Mouse (Mus musculus): ENCODE data around the gene Map3k15. TPM values are rescaled to one million over a fixed set of nuclear protein-coding genes. Genes with fewer than 3 reads are reported as not detected.
A peak's percentile ranks its signal among the peaks of the same experiment; 100 is the strongest.

Map3k15 gene
- polyA plus RNA-seq, 1 experiment from 2014 or later, result 2.2 TPM

DNA sequence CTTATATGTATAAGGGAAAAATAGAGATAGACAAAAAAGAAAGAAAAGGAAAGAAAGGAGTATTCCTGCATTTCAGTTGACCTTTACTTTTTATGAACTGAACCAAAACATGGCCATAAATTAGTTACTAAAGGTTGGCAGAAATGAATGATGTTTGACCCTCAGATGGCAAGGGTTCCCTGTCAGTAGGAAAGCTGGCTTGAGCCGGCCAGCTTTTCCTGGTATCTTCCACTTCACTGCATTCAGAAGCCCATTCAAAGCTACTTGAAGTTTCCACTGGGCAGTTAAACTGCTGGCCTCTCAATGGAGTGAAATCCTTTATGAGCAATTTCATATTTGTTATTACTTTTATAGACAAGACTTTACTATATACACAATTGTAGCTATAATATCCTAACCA is 65.1 kb downstream of the Map3k15 start:
- Histone ChIP-seq H3K36me3 (ENCODE audit: inconsistent target) (no peaks in the 10 kb centered on the region), H3K79me2 (ENCODE audit: inconsistent target) (no peaks in the 10 kb centered on the region), H3K27ac (no peak overlapping the region), H3K4me3 (ENCODE audit: inconsistent target) (no peak overlapping the region)
- 89% methylated on average over 1 of the region's 1 CpGs for WGBS (ENCODE audit: missing documents)

DNA sequence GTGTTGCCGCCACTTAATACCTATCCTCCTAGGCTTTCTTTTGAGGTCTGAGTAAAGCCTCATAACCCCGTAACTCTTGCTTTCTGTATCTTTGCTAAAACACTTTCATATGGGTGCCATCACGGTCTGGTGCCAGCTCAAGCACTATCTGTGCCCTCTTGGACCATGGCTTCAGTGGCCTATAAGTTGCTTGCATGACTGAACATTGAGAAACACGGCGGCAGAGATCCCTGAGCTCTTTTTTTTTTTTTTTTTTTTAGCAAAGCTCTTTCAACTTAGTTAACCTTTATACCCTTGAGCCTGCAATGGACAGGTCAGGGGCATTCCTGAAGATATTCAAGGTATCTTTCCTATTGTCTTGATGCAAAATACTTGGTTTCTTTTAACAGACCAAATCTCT is 66.4 kb downstream of the Map3k15 start:
- H3K79me2 ChIP-seq (ENCODE audit: inconsistent target), result no peaks in the 10 kb centered on the region
- no peak overlapping the region for H3K27ac ChIP-seq
- no peak overlapping the region for H3K4me3 ChIP-seq (ENCODE audit: inconsistent target)
- WGBS (ENCODE audit: missing documents), result 88% methylated on average over 5 of the region's 5 CpGs
- no peaks in the 10 kb centered on the region for H3K36me3 ChIP-seq (ENCODE audit: inconsistent target)

DNA sequence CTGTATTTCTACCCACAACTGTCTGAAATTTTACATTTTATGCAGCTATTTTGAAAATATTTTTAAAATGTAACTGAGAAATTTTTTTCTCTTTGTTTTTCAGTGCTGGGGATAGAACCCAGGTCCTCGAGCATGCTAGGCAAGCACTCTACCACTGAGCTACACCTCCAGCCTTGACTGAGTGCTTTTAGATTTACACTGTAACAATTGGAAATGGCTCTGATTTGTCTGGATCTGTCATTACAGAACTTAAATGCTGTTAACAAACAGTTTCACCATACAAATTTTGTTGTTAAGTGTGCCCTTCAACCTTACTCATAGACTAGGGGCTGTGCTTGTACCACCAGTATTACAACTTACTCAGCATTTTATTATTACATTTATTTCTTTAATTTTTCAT is 103.7 kb downstream of the Map3k15 start:
- WGBS (ENCODE audit: missing documents), result 80% methylated on average over 1 of the region's 1 CpGs
- no peak overlapping the region for H3K4me3 ChIP-seq (ENCODE audit: inconsistent target)
- H3K27ac ChIP-seq, result no peak overlapping the region
- no peaks in the 10 kb centered on the region for H3K36me3 ChIP-seq (ENCODE audit: inconsistent target)
- H3K79me2 ChIP-seq (ENCODE audit: inconsistent target), result no peaks in the 10 kb centered on the region

DNA sequence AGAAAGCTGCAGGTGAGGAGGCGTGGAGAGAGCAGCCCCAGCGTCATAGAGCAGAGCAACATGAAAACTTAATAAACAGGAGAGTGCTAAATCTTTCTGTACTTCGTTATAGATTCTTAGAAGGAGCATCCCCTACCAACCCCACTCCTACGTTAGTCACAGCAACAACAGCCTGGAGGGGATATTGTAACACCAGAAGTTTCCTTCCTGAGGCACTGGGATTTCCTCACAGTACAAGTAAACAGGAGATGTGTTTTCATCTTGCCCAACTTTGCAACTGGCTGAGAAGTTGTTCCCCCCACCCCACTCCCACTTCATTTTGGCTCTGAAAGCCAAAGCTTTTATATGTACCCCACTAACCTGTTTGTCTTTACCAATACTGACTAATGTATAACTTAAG is 119.6 kb downstream of the Map3k15 start:
- no peak overlapping the region for H3K4me3 ChIP-seq (ENCODE audit: inconsistent target)
- H3K27ac ChIP-seq, result no peak overlapping the region
- no peaks in the 10 kb centered on the region for H3K79me2 ChIP-seq (ENCODE audit: inconsistent target)
- no peaks in the 10 kb centered on the region for H3K36me3 ChIP-seq (ENCODE audit: inconsistent target)
- 54% methylated on average over 4 of the region's 4 CpGs for WGBS (ENCODE audit: missing documents)

DNA sequence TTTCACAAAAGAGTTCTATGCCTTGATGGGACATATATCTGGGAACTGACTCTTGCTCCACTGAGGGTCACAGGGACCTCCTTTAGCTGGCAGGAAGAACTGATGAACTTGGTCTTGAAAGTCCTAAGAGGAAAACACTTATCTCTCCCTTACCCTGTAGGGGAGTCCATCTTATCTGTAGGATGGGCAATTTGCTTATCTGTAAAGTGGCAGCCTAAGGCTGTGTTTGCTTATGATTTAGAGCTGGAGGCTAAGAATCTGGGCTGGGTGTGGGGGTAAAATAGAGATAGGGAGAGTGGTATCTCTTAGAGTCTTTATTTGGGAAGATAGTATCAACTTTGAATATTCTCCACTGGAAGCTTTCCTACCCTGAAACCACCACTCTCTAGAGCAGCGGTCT is 125.5 kb downstream of the Map3k15 start:
- no peak overlapping the region for H3K27ac ChIP-seq
- H3K4me3 ChIP-seq (ENCODE audit: inconsistent target), result no peak overlapping the region
- no peaks in the 10 kb centered on the region for H3K79me2 ChIP-seq (ENCODE audit: inconsistent target)
- no peaks in the 10 kb centered on the region for H3K36me3 ChIP-seq (ENCODE audit: inconsistent target)
- WGBS (ENCODE audit: missing documents), result 100% methylated on average over 1 of the region's 1 CpGs

DNA sequence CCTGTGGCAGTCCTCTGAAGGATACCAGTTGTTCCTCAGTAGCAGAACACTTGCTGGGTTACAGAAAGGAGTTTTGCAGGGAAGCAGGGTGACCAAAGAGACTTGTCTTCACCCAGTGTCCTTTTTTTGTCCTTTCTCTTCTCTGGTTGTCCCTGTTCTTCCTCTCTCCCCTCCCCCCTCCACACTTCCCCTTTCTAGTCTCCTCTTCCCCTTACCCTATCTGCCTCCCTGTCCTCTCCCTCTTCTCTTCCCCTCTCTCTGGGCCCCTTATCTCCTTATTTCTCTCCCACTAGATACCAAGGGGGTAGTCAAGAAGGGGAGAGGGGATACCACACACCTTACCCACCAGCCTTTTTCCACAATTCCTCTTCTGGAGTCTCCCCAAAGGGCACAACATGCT is 127.8 kb downstream of the Map3k15 start:
- Histone ChIP-seq H3K27ac (peak overlapping the region; percentile 43), H3K79me2 (ENCODE audit: inconsistent target) (no peaks in the 10 kb centered on the region), H3K36me3 (ENCODE audit: inconsistent target) (no peaks in the 10 kb centered on the region), H3K4me3 (ENCODE audit: inconsistent target) (no peak overlapping the region)

DNA sequence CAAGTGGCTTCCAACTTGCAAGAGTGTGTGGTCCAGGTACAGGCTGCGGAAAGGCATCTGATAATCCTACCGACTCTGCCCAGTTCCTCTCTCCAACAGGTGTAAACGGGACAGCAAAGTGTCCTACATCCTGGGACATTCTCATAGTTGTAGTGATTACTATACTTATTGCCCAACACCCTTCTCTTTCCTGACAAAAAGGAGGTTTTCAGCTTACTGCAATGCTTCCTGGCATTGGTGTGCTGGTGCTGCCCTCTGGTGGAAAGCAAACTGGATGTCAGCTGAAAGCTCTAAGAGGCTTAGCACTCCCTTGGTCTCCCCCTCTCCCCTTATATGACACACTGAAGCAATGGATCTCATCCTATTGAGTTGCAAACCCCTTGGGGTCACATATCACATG is 128.4 kb downstream of the Map3k15 start:
- WGBS (ENCODE audit: missing documents), result 76% methylated on average over 3 of the region's 3 CpGs
- Histone ChIP-seq H3K36me3 (ENCODE audit: inconsistent target) (no peaks in the 10 kb centered on the region), H3K79me2 (ENCODE audit: inconsistent target) (no peaks in the 10 kb centered on the region), H3K27ac (peak overlapping the region; percentile 43), H3K4me3 (ENCODE audit: inconsistent target) (no peak overlapping the region)

DNA sequence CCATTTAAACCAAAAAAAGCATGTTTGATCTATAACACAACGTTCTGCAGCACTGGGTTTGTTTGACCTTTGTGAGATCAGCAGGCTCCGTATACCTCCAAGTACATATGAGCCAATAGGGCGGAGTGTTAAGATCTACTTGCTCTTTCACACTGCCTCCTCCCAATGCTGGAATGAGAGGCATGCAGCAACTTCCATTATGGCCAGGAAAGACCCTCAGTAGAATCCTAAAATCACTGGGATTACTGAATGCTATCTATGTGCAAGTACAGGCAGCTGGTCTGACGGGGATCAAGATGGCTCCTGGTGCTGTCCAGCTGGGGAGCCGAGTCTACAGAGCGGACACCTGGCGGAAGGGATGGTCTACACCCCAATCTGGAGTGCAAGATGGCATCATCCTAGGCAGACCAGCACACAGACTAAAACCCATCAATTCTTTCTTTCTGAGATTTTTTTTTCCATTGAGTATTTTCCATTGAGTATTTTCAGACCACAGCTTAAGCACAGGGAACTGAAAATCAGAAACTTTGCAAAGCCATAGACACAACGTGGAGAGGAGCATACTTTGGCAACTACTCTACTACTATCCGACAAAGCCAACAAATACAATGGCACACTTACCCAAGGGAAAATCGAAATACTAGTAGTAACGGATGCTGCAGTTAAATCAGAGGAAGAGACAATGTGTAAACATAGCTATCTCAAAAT is 146.1 kb downstream of the Map3k15 start:
- Histone ChIP-seq H3K36me3 (ENCODE audit: inconsistent target) (no peaks in the 10 kb centered on the region), H3K79me2 (ENCODE audit: inconsistent target) (peaks cover 47% of the 10 kb centered on the region), H3K4me3 (ENCODE audit: inconsistent target) (no peak overlapping the region), H3K27ac (no peak overlapping the region)
- 87% methylated on average over 11 of the region's 11 CpGs for WGBS (ENCODE audit: missing documents)

DNA sequence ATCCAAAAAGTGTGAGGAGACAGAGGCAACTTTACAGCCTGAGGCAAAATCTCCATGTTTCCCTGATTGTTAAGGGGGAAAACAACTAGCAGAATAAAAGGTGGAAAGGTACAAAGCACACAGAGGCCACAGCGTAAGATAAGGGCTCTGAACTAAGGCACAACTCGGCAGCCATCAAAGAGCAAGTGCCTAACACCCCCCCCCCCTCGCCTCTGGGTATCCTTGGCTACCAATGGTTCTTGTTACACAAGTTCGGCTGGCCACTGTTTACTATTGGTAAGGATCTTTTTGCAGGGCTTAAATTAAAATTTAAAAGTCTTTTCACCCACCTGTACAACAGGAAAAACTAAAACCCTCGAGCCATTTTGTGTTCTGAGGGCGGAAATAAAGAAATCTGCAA is 147.5 kb downstream of the Map3k15 start:
- Histone ChIP-seq H3K36me3 (ENCODE audit: inconsistent target) (no peaks in the 10 kb centered on the region), H3K4me3 (ENCODE audit: inconsistent target) (peak overlapping the region; percentile 52; the same call in 1 of the 2 replicates), H3K79me2 (ENCODE audit: inconsistent target) (peaks cover 47% of the 10 kb centered on the region), H3K27ac (no peak overlapping the region)
- 14% methylated on average over 1 of the region's 6 CpGs for WGBS (ENCODE audit: missing documents)

DNA sequence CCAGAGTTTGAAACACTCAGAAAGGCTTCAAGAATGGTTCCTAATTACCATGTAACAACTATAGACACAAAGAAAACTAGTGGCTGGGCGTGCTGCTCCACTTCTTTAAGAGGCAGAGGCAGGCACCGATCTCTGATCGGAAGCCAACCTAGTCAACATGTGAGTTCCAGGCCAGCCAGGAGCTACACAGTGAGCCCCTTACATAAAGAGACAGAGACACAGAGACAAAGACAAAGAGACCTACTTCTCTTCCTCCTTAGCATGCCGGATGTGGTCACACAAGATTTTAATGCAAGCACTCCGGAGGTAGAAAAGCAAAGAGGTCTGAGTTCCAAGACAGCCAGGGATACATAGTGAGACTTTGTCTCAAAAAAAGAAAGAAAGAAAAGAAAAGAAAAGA is 147.9 kb downstream of the Map3k15 start:
- Histone ChIP-seq H3K79me2 (ENCODE audit: inconsistent target) (peaks cover 47% of the 10 kb centered on the region), H3K4me3 (ENCODE audit: inconsistent target) (peak overlapping the region; percentile 52; the same call in 1 of the 2 replicates), H3K27ac (no peak overlapping the region), H3K36me3 (ENCODE audit: inconsistent target) (no peaks in the 10 kb centered on the region)
- WGBS (ENCODE audit: missing documents), result 19% methylated on average over 2 of the region's 5 CpGs

DNA sequence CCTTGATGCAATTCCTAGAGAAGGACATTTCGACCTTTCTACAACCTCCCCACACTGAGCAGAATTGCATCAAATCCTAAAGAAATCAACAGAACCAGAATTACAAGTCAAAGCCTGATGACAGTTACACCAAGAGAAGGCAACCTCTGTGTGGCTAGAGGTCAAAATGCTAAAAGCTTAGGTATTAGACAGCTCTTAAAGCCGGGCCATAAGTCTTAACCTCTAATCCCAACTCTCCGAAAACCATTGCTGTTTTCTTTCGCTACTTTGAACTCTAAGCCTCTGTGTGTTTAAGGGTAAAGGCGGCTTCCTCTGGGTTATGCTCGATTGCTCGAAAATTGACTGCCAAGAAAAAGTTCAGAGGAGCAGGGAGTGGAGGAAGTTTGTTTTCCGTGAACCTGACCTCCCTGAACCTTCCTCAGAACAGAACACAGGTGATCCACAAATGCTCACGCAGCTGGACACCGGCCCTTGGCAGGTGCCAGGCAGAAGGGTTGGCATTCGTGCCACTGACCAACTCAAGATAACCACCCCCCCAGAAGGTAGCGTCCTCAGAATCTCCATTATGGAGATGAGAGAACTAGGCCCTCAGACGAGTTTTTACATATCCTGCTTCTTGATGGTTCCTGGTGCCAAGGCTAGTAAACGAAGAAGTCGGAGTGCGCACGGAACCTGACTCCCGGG is 149.1 kb downstream of the Map3k15 start:
- Histone ChIP-seq H3K4me3 (ENCODE audit: inconsistent target) (peak overlapping the region; percentile 52), H3K27ac (peak overlapping the region; percentile 40), H3K36me3 (ENCODE audit: inconsistent target) (no peaks in the 10 kb centered on the region), H3K79me2 (ENCODE audit: inconsistent target) (peaks cover 47% of the 10 kb centered on the region)
- WGBS (ENCODE audit: missing documents), result 12% methylated on average over 12 of the region's 18 CpGs

DNA sequence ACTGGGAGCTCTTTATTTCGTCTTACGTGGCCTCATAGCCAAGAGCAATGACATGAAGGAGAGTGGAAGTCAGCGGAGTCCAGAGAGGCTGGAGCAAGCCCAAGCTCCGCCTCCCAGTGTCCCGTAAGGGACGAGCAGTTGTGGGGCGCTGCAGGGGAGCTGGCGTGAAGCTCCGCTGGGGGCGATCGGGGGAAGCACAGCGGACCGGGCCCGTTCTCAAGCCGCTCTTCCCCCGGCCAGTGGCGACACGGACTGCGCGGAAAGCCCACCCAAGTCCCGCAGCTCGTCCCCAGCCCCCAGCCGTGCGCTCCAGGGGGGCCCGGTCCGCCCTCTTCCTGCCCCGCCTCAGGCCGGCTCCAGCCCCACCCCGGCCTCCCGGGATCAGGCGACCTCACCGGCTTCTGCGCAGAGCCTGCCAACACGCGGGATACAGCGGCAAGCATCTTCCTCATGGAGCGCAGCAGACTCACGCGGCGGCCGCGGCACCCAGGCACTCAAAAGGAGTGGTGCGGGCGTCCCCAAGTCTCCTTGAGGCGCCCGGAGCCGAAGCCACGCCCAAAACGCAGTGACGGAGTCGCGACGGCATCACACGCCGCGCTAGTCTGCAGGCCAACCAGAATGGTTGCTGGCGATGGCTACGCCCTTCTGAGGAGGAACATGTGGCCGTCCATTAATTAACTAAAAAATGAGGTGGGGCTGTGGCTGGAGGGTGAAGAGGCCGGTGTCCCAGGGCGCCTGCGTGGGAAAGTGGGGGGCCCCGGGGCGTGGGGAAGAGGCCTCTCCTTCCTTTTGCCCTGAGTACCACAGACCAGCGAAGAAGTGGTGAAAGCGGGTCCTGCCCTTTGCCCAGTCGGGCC is 149.9 kb downstream of the Map3k15 start, which contains the start of gene Pdha1:
Gene Pdha1 (minus strand): TSS at position 553 of the 857 bp plus-strand sequence.
- H3K4me3 ChIP-seq (ENCODE audit: inconsistent target), result peak within 1 kb of the TSS; percentile 52
- H3K27ac ChIP-seq, result peak within 1 kb of the TSS; percentile 48
- no peaks in the 10 kb centered on the region for H3K36me3 ChIP-seq (ENCODE audit: inconsistent target)
- 22% methylated on average over 38 of the region's 67 CpGs for WGBS (ENCODE audit: missing documents)
- peaks cover 45% of the 10 kb centered on the region for H3K79me2 ChIP-seq (ENCODE audit: inconsistent target)

DNA sequence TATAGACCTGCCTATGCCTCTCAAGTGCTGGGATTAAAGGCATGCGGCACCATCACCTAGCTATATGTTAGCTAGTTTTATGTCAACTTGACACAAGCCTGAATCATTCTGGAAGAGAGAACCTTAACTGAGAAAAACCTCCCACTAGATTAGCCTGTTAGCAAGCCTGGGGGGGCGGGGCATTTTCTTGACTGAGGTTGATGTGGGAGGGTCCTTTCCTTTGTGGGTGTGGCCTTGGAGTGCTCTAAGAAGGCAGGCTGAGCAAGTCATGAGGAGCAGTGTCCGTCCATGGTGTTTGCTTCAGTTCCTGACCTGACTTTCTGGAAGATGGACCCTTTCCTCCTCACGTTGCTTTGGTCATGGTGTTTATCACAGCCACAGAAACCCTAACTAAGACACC is 158.6 kb downstream of the Map3k15 start:
- H3K4me3 ChIP-seq (ENCODE audit: inconsistent target), result no peak overlapping the region
- H3K27ac ChIP-seq, result no peak overlapping the region
- no peaks in the 10 kb centered on the region for H3K79me2 ChIP-seq (ENCODE audit: inconsistent target)
- no peaks in the 10 kb centered on the region for H3K36me3 ChIP-seq (ENCODE audit: inconsistent target)
- WGBS (ENCODE audit: missing documents), result 92% methylated on average over 3 of the region's 4 CpGs

DNA sequence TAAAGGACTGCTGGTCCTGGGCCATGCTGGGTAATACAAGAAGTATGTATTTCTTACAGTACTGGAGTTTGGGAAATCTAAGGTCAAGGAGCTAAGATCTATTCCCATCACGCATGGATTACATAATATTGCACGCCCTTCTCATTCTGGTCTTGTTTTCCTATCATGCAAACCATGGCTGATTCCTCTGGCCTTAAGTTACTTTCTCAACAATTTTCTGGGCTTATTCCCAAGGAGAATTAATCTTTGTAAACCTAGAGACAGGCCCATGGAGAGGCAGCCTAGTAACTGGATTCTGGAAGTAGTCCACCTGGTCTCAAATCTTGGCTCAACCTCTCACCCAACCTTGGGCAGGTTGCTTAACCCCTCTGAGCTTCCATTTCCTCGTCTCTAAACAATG is 159.2 kb downstream of the Map3k15 start:
- 91% methylated on average over 3 of the region's 3 CpGs for WGBS (ENCODE audit: missing documents)

DNA sequence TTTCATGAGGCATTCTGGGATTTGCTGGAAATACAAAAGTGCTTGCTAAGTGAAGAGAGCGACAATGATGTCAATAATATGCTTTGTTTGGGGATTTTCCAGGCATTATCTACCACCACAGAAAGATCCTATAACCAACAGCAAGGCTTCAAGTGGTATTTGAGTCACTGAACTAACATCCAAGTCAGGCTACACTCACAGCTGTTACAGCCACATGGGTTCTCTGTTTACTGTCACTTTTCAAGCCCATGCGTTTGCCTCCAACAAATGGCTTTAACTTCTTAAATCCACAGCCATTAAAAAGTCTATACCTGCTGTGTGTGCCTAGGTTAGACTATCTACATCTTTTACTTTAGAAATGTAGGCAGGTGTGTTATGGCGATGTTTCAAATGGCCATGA is 160.6 kb downstream of the Map3k15 start:
- H3K36me3 ChIP-seq (ENCODE audit: inconsistent target), result no peaks in the 10 kb centered on the region
- no peaks in the 10 kb centered on the region for H3K79me2 ChIP-seq (ENCODE audit: inconsistent target)
- H3K27ac ChIP-seq, result no peak overlapping the region
- 100% methylated on average over 3 of the region's 3 CpGs for WGBS (ENCODE audit: missing documents)
- no peak overlapping the region for H3K4me3 ChIP-seq (ENCODE audit: inconsistent target)

More for the DNA sequence above, 159.2 kb downstream of the Map3k15 start:
- Histone ChIP-seq H3K36me3 (ENCODE audit: inconsistent target) (no peaks in the 10 kb centered on the region), H3K4me3 (ENCODE audit: inconsistent target) (no peak overlapping the region), H3K27ac (no peak overlapping the region), H3K79me2 (ENCODE audit: inconsistent target) (no peaks in the 10 kb centered on the region)

Measured in macrophage (primary cell).